Mouse (Mus musculus): ENCODE measurements at regions not wholly inside any gene's neighbourhood (a gene's known extent, or its start where the extent isn't known, plus 50 kb on each side); places are given as distances from the start of the nearest gene placed in this dataset.

DNA sequence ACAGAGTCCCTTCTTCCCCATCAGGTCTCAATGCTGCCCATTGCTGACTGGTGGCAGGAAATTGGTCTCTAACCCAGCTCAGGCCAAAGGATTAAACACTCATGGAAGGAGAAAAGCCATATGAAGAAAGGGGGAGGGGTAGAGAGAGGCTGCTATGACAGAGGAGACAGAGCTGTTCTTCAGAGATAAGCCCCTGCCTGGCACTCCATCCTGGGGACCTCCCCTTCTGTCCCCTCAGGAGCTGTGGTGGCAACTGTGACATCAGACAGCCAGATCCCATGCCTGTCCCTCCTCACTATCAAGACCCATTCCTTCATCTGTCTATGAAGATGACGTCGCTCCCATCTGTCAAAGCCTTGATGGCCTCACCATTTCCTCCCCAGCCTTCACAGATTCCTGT, 126.6 kb upstream of the Csf3r start:
- Histone ChIP-seq H3K4me2 (replicated peaks; ENCODE audit: low read depth, low read length) (no peak overlapping the region), H3K27me3 (ENCODE audit: control insufficient read depth, insufficient read depth, low read length) (no peaks in the 10 kb centered on the region), H3K36me3 (ENCODE audit: control insufficient read depth, insufficient read depth, low read length) (no peaks in the 10 kb centered on the region), H3K9me3 (ENCODE audit: control insufficient read depth, low read length) (no peaks in the 10 kb centered on the region), H3K4me3 (ENCODE audit: low read length) (no peak overlapping the region), H3K9ac (ENCODE audit: low read depth, low read length) (no peak overlapping the region), H3K27ac (ENCODE audit: low read depth, low read length) (no peak overlapping the region), H3K4me1 (ENCODE audit: control insufficient read depth, insufficient read depth, low read length) (no peaks in the 10 kb centered on the region)
- WGBS: 77% methylated on average over 2 of the region's 2 CpGs
- no peak for ATAC-seq (ENCODE audit: low FRiP score, low TSS enrichment)

DNA sequence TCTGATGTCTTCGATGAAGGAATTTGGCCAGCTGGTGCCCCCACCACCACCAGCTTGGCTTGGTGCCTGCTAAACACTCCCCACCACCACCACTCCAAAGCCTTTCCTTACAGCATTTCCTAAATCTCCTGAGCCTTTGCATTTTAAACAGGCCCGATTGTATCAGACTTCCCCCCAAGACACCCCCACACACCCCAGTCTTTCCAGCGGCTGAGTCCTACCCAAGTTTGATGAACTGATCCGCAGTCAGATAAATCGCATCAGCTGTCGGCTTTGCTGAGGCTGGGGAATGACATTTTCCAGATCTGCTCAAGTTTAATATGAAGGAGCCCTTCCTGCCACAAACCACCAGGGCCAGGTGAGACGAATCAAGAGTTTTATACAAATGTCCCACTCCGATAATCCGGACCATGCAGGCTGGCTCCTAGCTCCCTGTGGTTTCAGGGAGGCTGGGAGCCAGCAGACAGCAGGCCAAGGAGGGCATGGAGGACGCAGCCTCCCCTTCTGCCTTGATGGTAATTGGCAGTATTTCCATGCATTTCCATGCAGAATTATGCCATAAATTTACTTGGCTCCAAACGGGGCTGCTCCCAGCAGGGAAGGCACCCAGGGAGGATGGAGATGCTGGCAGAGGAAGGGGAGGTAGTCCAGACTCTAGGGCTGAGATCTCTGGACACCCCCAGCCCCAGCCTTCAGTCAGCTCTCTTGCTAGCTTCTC, 125.6 kb upstream of the Csf3r start:
- no peaks in the 10 kb centered on the region for H3K9me3 ChIP-seq (ENCODE audit: control insufficient read depth, low read length)
- H3K4me1 ChIP-seq (ENCODE audit: control insufficient read depth, insufficient read depth, low read length): no peaks in the 10 kb centered on the region
- H3K27me3 ChIP-seq (ENCODE audit: control insufficient read depth, insufficient read depth, low read length): no peaks in the 10 kb centered on the region
- H3K36me3 ChIP-seq (ENCODE audit: control insufficient read depth, insufficient read depth, low read length): no peaks in the 10 kb centered on the region
- WGBS: 58% methylated on average over 11 of the region's 11 CpGs
- H3K4me3 ChIP-seq (ENCODE audit: low read length): no peak overlapping the region
- H3K4me2 ChIP-seq (replicated peaks; ENCODE audit: low read depth, low read length): no peak overlapping the region
- no peak for ATAC-seq (ENCODE audit: low FRiP score, low TSS enrichment)
- H3K9ac ChIP-seq (ENCODE audit: low read depth, low read length): no peak overlapping the region
- no peak overlapping the region for H3K27ac ChIP-seq (ENCODE audit: low read depth, low read length)

DNA sequence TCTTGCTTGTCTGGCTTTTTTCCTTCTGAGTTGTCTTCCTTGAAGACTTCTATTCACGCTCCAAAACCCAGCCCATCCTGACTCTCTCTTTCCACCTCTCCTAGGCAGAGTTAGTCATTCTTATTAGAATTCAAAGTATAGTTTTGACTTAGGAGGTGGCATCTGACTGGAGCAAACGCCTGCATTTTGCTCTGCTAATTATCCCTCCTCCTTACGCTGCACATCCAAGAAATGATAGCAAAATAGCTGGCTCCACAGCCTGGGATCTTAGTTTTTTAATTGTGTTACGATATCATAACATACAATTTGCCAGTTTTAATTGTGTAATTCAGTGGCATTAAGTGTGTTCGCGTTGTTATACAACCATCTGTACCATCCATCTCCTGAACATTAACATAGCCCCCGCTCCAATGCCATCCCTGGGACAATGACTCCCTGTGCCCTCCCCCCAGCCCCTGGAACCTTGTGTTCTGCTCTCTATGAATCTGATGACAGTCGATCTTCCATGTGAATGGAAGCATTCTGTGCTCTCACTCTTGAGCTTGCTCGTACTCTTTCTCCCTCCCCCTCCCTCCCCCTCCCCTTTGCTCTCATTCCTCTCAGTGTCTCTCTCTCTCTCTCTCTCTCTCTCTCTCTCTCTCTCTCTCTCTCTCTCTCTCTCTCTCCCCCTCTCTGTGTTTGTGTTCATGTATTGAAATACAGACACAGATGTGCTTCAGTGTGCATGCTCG, 122.6 kb upstream of the Csf3r start:
- H3K4me2 ChIP-seq (replicated peaks; ENCODE audit: low read depth, low read length): no peak overlapping the region
- ATAC-seq (ENCODE audit: low FRiP score, low TSS enrichment): no peak
- H3K27me3 ChIP-seq (ENCODE audit: control insufficient read depth, insufficient read depth, low read length): 0 out of 2 replicates have a peak, but pooled peaks cover 3% of the 10 kb centered on the region
- H3K36me3 ChIP-seq (ENCODE audit: control insufficient read depth, insufficient read depth, low read length): no peaks in the 10 kb centered on the region
- WGBS: 79% methylated on average over 10 of the region's 10 CpGs
- no peak overlapping the region for H3K9ac ChIP-seq (ENCODE audit: low read depth, low read length)
- H3K9me3 ChIP-seq (ENCODE audit: control insufficient read depth, low read length): no peaks in the 10 kb centered on the region
- H3K4me1 ChIP-seq (ENCODE audit: control insufficient read depth, insufficient read depth, low read length): no peaks in the 10 kb centered on the region
- no peak overlapping the region for H3K27ac ChIP-seq (ENCODE audit: low read depth, low read length)
- H3K4me3 ChIP-seq (ENCODE audit: low read length): no peak overlapping the region

DNA sequence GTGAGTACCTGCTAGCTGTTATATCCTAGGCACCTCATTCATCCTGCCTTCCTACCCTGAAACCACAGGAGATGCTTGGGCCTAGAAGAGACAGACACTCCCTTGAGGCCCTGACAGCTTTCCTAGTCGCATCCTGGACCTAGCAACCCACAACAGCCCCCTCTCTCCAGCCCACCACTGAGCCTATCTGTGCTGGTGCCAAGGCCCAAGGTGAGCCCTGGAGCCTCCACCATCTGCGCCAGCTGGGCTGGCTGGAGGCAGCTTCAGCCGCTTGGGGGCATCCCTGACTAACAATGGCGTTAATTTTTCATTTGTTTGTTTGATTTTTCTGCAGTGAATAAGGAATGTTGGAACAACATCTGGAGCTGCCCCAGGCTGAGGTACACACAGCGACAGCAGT, 118.1 kb upstream of the Csf3r start:
- H3K9me3 ChIP-seq (ENCODE audit: control insufficient read depth, low read length): no peaks in the 10 kb centered on the region
- WGBS: 80% methylated on average over 5 of the region's 5 CpGs
- no peaks in the 10 kb centered on the region for H3K36me3 ChIP-seq (ENCODE audit: control insufficient read depth, insufficient read depth, low read length)
- H3K27me3 ChIP-seq (ENCODE audit: control insufficient read depth, insufficient read depth, low read length): 0 out of 2 replicates have a peak, but pooled peaks cover 3% of the 10 kb centered on the region
- H3K9ac ChIP-seq (ENCODE audit: low read depth, low read length): no peak overlapping the region
- peaks cover 2% of the 10 kb centered on the region for H3K4me1 ChIP-seq (ENCODE audit: control insufficient read depth, insufficient read depth, low read length)
- ATAC-seq (ENCODE audit: low FRiP score, low TSS enrichment): no peak
- H3K4me3 ChIP-seq (ENCODE audit: low read length): no peak overlapping the region
- H3K4me2 ChIP-seq (replicated peaks; ENCODE audit: low read depth, low read length): no peak overlapping the region
- H3K27ac ChIP-seq (ENCODE audit: low read depth, low read length): no peak overlapping the region

DNA sequence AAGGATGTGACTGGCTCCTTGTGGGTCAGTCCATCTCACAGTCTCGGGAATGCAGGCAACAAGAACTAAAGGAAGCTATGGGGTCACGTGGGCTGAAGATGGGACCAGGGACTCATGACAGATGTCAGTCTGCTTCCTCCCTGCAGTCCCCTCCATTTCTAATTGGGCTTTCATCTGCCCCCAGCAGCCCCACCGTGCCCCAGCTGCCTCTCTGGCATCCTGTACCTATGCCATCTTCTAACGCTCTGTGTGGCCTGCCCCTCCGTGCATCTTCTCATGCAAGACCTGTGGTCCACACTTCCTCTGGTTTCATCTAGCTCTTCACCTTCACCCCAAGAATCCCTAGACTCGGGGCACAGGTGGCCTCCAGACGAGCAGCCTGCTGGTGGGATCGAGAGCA, 115.4 kb upstream of the Csf3r start:
- H3K4me1 ChIP-seq (ENCODE audit: control insufficient read depth, insufficient read depth, low read length): peaks cover 11% of the 10 kb centered on the region
- H3K4me2 ChIP-seq (replicated peaks; ENCODE audit: low read depth, low read length): no peak overlapping the region
- H3K4me3 ChIP-seq (ENCODE audit: low read length): no peak overlapping the region
- WGBS: 89% methylated on average over 8 of the region's 8 CpGs
- no peak overlapping the region for H3K9ac ChIP-seq (ENCODE audit: low read depth, low read length)
- H3K27me3 ChIP-seq (ENCODE audit: control insufficient read depth, insufficient read depth, low read length): 0 out of 2 replicates have a peak, but pooled peaks cover 3% of the 10 kb centered on the region
- H3K9me3 ChIP-seq (ENCODE audit: control insufficient read depth, low read length): no peaks in the 10 kb centered on the region
- no peak for ATAC-seq (ENCODE audit: low FRiP score, low TSS enrichment)
- no peak overlapping the region for H3K27ac ChIP-seq (ENCODE audit: low read depth, low read length)
- no peaks in the 10 kb centered on the region for H3K36me3 ChIP-seq (ENCODE audit: control insufficient read depth, insufficient read depth, low read length)

DNA sequence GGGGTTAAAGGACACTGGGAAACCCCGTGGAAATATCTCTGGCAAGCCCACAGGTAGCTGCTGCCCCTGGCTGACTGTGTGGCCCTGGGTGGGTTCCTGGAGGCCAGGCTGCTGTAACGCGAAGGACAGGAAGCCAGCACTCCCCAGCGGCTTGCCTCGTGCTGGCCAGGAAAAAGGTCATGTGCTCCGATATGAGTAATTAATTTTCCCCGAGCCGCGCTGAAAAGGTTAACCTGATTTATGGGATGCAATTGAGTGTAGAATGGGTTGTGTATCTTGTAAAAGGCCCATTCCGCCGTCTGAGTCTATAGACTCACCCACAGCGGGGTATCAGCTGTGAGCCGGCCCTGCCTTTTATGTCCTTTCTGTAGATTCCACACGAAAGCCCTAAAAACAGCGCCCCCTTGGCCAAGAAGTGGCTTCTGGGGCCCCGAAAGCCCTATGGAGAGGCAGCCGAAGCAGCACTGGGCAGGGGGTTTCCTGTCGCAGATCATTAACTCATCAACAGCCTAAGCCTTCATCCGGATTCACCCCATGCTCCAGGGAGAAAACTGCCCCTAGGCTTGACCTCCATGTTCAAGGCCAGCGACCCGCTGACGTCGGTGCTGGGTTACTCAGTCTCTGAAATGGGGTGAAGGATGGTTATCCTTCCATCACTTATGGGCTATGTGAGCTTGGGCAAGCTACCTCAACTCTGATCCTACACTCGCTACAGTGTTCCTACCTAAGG, 112.6 kb upstream of the Csf3r start:
- H3K9ac ChIP-seq (ENCODE audit: low read depth, low read length): no peak overlapping the region
- H3K4me1 ChIP-seq (ENCODE audit: control insufficient read depth, insufficient read depth, low read length): peaks cover 11% of the 10 kb centered on the region
- H3K9me3 ChIP-seq (ENCODE audit: control insufficient read depth, low read length): no peaks in the 10 kb centered on the region
- H3K27me3 ChIP-seq (ENCODE audit: control insufficient read depth, insufficient read depth, low read length): no peaks in the 10 kb centered on the region; the same call in 1 of the 2 replicates
- H3K36me3 ChIP-seq (ENCODE audit: control insufficient read depth, insufficient read depth, low read length): no peaks in the 10 kb centered on the region
- peak; percentile 65 for ATAC-seq (ENCODE audit: low FRiP score, low TSS enrichment)
- H3K27ac ChIP-seq (ENCODE audit: low read depth, low read length): no peak overlapping the region
- H3K4me2 ChIP-seq (replicated peaks; ENCODE audit: low read depth, low read length): peak overlapping the region; percentile 15; the same call in 1 of the 2 replicates
- WGBS: 3% methylated on average over 24 of the region's 24 CpGs
- H3K4me3 ChIP-seq (ENCODE audit: low read length): no peak overlapping the region

DNA sequence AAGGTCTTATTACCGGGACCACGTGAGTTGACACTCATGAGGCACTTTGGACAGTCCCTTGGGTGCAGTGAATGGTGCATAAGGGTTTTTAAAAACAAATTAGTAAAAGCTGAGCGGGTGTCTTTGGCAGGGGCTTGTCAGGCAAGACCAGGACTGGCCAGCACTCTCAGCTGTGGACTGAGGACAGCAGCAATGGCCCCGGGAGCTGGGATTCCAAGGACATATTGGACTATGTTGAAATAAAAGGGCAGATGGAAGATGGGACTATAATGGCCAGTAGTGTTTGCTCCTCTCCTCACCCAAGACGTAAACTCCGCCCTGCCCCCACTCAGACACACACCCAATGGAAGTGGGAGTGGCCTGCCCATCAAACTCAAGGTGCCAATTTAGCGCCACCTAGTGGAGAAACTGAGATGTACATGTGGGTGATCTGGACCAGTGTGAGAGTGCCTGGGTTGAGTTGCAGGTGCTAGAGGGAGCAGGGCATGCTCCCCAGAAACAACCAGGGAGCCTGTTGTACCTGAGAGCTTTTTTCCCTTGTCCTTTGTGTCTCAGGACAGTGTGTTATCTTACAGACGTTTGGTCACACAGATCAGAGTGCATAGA, 111.8 kb upstream of the Csf3r start:
- Histone ChIP-seq H3K27me3 (ENCODE audit: control insufficient read depth, insufficient read depth, low read length) (no peaks in the 10 kb centered on the region; the same call in 1 of the 2 replicates), H3K9ac (ENCODE audit: low read depth, low read length) (no peak overlapping the region), H3K36me3 (ENCODE audit: control insufficient read depth, insufficient read depth, low read length) (no peaks in the 10 kb centered on the region), H3K4me3 (ENCODE audit: low read length) (no peak overlapping the region), H3K4me2 (replicated peaks; ENCODE audit: low read depth, low read length) (no peak overlapping the region), H3K4me1 (ENCODE audit: control insufficient read depth, insufficient read depth, low read length) (peaks cover 11% of the 10 kb centered on the region), H3K27ac (ENCODE audit: low read depth, low read length) (no peak overlapping the region), H3K9me3 (ENCODE audit: control insufficient read depth, low read length) (no peaks in the 10 kb centered on the region)
- ATAC-seq (ENCODE audit: low FRiP score, low TSS enrichment): peak; percentile 11; the same call in 1 of the 2 replicates
- whole genome bisulfite sequencing: 17% methylated on average over 8 of the region's 8 CpGs

DNA sequence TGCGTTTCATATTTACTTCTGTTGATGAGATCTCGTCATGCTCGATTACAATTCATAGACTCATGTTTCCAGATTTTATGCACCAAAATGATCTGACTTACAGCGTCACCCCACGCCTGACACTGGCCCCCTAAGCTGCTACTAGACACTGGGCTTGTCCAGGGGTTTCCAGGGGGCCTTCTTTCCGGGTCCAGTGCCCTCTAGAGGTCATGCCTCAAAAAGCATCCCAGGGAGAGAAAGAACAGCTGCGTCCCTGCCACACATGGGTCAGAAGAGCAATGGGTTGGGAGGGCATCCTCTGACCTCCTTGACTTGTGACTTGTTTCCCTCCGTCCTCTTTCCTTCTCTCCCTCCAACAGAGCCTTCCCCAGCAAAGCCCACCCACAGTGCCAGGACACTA, 109.2 kb upstream of the Csf3r start:
- H3K4me2 ChIP-seq (replicated peaks; ENCODE audit: low read depth, low read length): no peak overlapping the region
- H3K4me3 ChIP-seq (ENCODE audit: low read length): no peak overlapping the region
- no peak overlapping the region for H3K9ac ChIP-seq (ENCODE audit: low read depth, low read length)
- H3K9me3 ChIP-seq (ENCODE audit: control insufficient read depth, low read length): no peaks in the 10 kb centered on the region
- WGBS: 34% methylated on average over 8 of the region's 8 CpGs
- H3K36me3 ChIP-seq (ENCODE audit: control insufficient read depth, insufficient read depth, low read length): no peaks in the 10 kb centered on the region
- no peaks in the 10 kb centered on the region; the same call in none of the 2 replicates for H3K27me3 ChIP-seq (ENCODE audit: control insufficient read depth, insufficient read depth, low read length)
- peaks cover 11% of the 10 kb centered on the region for H3K4me1 ChIP-seq (ENCODE audit: control insufficient read depth, insufficient read depth, low read length)
- no peak for ATAC-seq (ENCODE audit: low FRiP score, low TSS enrichment)
- H3K27ac ChIP-seq (ENCODE audit: low read depth, low read length): no peak overlapping the region
